Mouse (Mus musculus) stomach, embryonic 16.5 days (tissue): ENCODE results near the gene Hoxb8. TPM values are rescaled to one million over a fixed set of nuclear protein-coding genes. Genes with fewer than 3 reads are reported as not detected.

Experiments
- ATAC-seq: fragments of 200-750 bp; cut with Nextera tagmentation; 2 replicates; pipeline ENCODE4 v1.8.0; 2017; ENCODE audit warnings: moderate number of reproducible peaks, moderate TSS enrichment; ENCODE audit not compliant: insufficient read depth, low FRiP score
- H3K27ac ChIP-seq: fragments of 300-500 bp; sonication (generic); 2 replicates; pipeline ENCODE4 v1.5.1; 2014; ENCODE audit warnings: low read length
- H3K27me3 ChIP-seq: fragments of 300-500 bp; sonication (generic); 2 replicates; pipeline ENCODE4 v1.6.1; 2014; ENCODE audit warnings: low read length, control low read depth, mixed read lengths; ENCODE audit not compliant: control insufficient read depth, insufficient read depth
- H3K36me3 ChIP-seq: fragments of 300-500 bp; sonication (generic); 2 replicates; pipeline ENCODE4 v1.6.1; 2014; ENCODE audit warnings: low read length; ENCODE audit not compliant: control insufficient read depth, insufficient read depth
- H3K4me1 ChIP-seq: fragments of 300-500 bp; sonication (generic); 2 replicates; pipeline ENCODE4 v1.6.1; 2014; ENCODE audit warnings: low read length, control low read depth, mixed read lengths; ENCODE audit not compliant: control insufficient read depth, insufficient read depth
- H3K4me2 ChIP-seq: fragments of 300-500 bp; sonication (generic); 2 replicates; pipeline ENCODE4 v1.6.1; 2014; ENCODE audit warnings: low read depth, low read length, mixed read lengths
- H3K4me3 ChIP-seq: fragments of 300-500 bp; sonication (generic); replicated peaks from 2 replicates; pipeline ENCODE4 v1.5.1; 2014; ENCODE audit warnings: mild to moderate bottlenecking, low read length
- H3K9ac ChIP-seq: fragments of 300-500 bp; sonication (generic); 2 replicates; pipeline ENCODE4 v1.6.1; 2014; ENCODE audit warnings: low read length
- H3K9me3 ChIP-seq: fragments of 300-500 bp; sonication (generic); replicated peaks from 2 replicates; pipeline ENCODE4 v1.6.1; 2016; ENCODE audit warnings: low read length, control low read depth; ENCODE audit not compliant: control insufficient read depth
- WGBS: fragments of 180-500 bp; shearing (Covaris S2); extraction: QIAGEN DNeasy Blood & Tissue Kit; methylation state at CpG from one replicate; pipeline ENCODE4 v1.1.7; 2014; 5-methylcytosine and 5-hydroxymethylcytosine counted together
- microRNA counts: library from miRNA; unstranded; fragments of <30 nt; microRNA quantifications from one replicate; lab custom pipeline; 2016
- microRNA-seq: library from miRNA; unstranded; fragments of <30 nt; microRNA quantifications from one replicate; pipeline ENCODE4, GENCODE M21; 2016
- polyA plus RNA-seq: library from polyadenylated mRNA; unstranded; fragments of >200 nt; fragmentation: Nextera tagmentation; extraction: Ambion mirVana; gene quantifications from 2 replicates; pipeline ENCODE4 v1.2.1, GENCODE M21; 2015

The Hoxb8 gene
- polyA plus RNA-seq, 1 experiment from 2014 or later = 0.44 TPM

GRCm38 (mm10) chr11:96332105-96332504 is 50.4 kb downstream of the Hoxb8 start:
- Histone ChIP-seq H3K27ac (peak overlapping the region; percentile 94), H3K4me2 (peak overlapping the region; percentile 54), H3K9ac (peak overlapping the region; percentile 82), H3K4me1 (peaks cover 40% of the 10 kb centered on the region), H3K27me3 (no peaks in the 10 kb centered on the region), H3K9me3 (no peaks in the 10 kb centered on the region), H3K36me3 (no peaks in the 10 kb centered on the region), H3K4me3 (peak overlapping the region; percentile 52)
- WGBS = 7% methylated on average over 8 of the region's 8 CpGs
- ATAC-seq = no peak

- WGBS = 9% methylated on average over 35 of the region's 35 CpGs
- peak overlapping the region; percentile 52 for H3K4me3 ChIP-seq
- peaks cover 36% of the 10 kb centered on the region for H3K4me1 ChIP-seq
- H3K27ac ChIP-seq = peak overlapping the region; percentile 94
- peak overlapping the region; percentile 82 for H3K9ac ChIP-seq
- H3K9me3 ChIP-seq = no peaks in the 10 kb centered on the region
- H3K4me2 ChIP-seq = peak overlapping the region; percentile 54
- no peaks in the 10 kb centered on the region for H3K27me3 ChIP-seq
- H3K36me3 ChIP-seq = no peaks in the 10 kb centered on the region
- peak; percentile 42; the same call in 1 of the 2 replicates for ATAC-seq
Observed at GRCm38 (mm10) chr11:96332618-96333032, 50.9 kb downstream of the Hoxb8 start.

DNA sequence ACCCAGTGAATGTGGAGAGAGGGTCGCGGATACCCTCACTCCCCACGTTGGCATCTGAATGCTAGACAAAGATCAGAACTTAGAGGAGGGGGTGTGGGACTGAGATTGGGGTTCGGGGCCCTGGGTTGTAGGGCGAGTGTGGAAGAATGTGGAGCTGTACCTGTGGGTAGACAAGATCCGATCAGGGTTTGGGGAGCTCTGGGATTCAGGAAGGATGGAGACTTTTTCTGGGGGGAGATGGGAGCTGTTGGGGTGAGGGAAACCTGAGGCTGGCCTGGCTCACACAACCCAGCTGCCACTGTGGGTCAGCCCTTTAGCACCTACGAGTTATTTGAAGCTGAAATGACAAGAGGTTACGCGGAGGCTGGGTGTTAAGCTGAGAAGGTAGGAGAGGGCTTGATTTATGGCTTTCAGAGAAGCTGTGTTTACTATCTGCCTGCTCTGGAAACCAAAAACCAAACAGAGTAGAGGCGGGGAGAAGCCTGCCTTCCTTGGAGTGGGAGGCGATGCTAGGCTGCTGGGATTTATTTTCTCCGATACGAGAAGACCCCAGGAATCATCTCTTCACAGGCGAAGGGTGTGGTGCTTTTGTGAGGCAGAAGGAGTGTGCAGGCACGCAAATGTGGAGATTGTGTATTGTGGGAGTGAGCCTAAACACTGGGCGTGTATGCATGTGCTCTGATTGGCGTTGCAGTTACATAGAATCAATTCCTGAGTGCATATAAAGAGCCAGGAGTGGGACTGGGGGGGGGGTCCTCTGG is 51.7 kb downstream of the Hoxb8 start:
- H3K27me3 ChIP-seq = no peaks in the 10 kb centered on the region
- H3K4me2 ChIP-seq = peak overlapping the region; percentile 54
- H3K4me3 ChIP-seq = peak overlapping the region; percentile 52
- no peaks in the 10 kb centered on the region for H3K9me3 ChIP-seq
- ATAC-seq = peak; percentile 22; the same call in 1 of the 2 replicates
- H3K27ac ChIP-seq = peak overlapping the region; percentile 94
- no peaks in the 10 kb centered on the region for H3K36me3 ChIP-seq
- H3K9ac ChIP-seq = peak overlapping the region; percentile 82
- WGBS = 11% methylated on average over 17 of the region's 17 CpGs
- peaks cover 41% of the 10 kb centered on the region for H3K4me1 ChIP-seq

- Histone ChIP-seq H3K4me3 (peak overlapping the region; percentile 52), H3K27ac (peak overlapping the region; percentile 94), H3K4me2 (peak overlapping the region; percentile 54), H3K9ac (peak overlapping the region; percentile 82), H3K36me3 (no peaks in the 10 kb centered on the region), H3K9me3 (no peaks in the 10 kb centered on the region), H3K4me1 (peaks cover 47% of the 10 kb centered on the region), H3K27me3 (peaks cover 2% of the 10 kb centered on the region)
- WGBS = 23% methylated on average over 2 of the region's 2 CpGs
- no peak; the same call in 1 of the 2 replicates for ATAC-seq
Observed at GRCm38 (mm10) chr11:96334002-96334364, 52.3 kb downstream of the Hoxb8 start.

MicroRNAs encoded within 50 kb of the gene (microRNA counts, 519-probe panel; counts per million panel counts)
- 3,695 counts per million, percentile 86 among the panel's probes with 10 or more counts for microRNA mmu-miR-10a (lab: Ali Mortazavi, UCI)
- 1,835 counts per million, percentile 32 among the panel's probes with 10 or more counts for microRNA mmu-miR-196a (lab: Ali Mortazavi, UCI)

Small RNA genes within 50 kb of the gene (microRNA-seq; reads per million reads assigned to microRNA genes)
- 36,877 reads per million, percentile 99 among the genes with 10 or more reads in this experiment for gene Mir10a
- 0.66 reads per million for gene Mir196a-1

Other genes starting within 250 kb of the Hoxb8 start
- gene Snf8, start 247.0 kb upstream of the Hoxb8 start, polyA plus RNA-seq = 80.5 and 92.6 TPM in 2 replicates
- 32.6 and 34.0 TPM in 2 replicates for gene Ube2z, start 216.5 kb upstream of the Hoxb8 start, polyA plus RNA-seq
- gene Atp5g1, start 206.2 kb upstream of the Hoxb8 start, polyA plus RNA-seq = 693 and 716 TPM in 2 replicates
- gene Calcoco2, start 169.9 kb upstream of the Hoxb8 start, polyA plus RNA-seq = 0.25 TPM in 1 of 2 replicates, not detected in the other
- 0.21 and 0.58 TPM in 2 replicates for gene Ttll6, start 148.1 kb upstream of the Hoxb8 start, polyA plus RNA-seq
- not detected in 2 replicates for gene Hoxb13, start 87.6 kb upstream of the Hoxb8 start, polyA plus RNA-seq
- gene Hoxb9, start 10.4 kb upstream of the Hoxb8 start, polyA plus RNA-seq = 0.14 and 0.16 TPM in 2 replicates
- gene Hoxb7, start 4.7 kb downstream of the Hoxb8 start, polyA plus RNA-seq = 6.3 and 8.3 TPM in 2 replicates
- gene Hoxb6, start 10.6 kb downstream of the Hoxb8 start, polyA plus RNA-seq = 5.6 and 8.3 TPM in 2 replicates
- gene Hoxb5, start 21.4 kb downstream of the Hoxb8 start, polyA plus RNA-seq = 13.8 TPM in 2 replicates
- gene Hoxb4, start 36.4 kb downstream of the Hoxb8 start, polyA plus RNA-seq = 2.2 and 2.7 TPM in 2 replicates
- 0.99 and 1.5 TPM in 2 replicates for gene Hoxb3, start 41.4 kb downstream of the Hoxb8 start, polyA plus RNA-seq
- gene Hoxb2, start 68.6 kb downstream of the Hoxb8 start, polyA plus RNA-seq = 9.1 and 11.5 TPM in 2 replicates
- gene Hoxb1, start 83.8 kb downstream of the Hoxb8 start, polyA plus RNA-seq = 0.24 TPM in 1 of 2 replicates, not detected in the other
- gene Skap1, start 182.7 kb downstream of the Hoxb8 start, polyA plus RNA-seq = 1.1 and 1.4 TPM in 2 replicates